Mouse (Mus musculus) cerebellum, adult 2 months (tissue): ENCODE measurements around the gene Lrrc4b. TPM values are rescaled to one million over a fixed set of nuclear protein-coding genes. Genes with fewer than 3 reads are reported as not detected.
A peak's percentile ranks its signal among the peaks of the same experiment; 100 is the strongest.

Experiments
- DNase-seq, 2 experiments: peaks; one replicate each; pipeline ENCODE4 v3.0.0; 2021
- H3K27ac ChIP-seq: fragments of 200-500 bp; 2 replicates; pipeline ENCODE4 v1.5.1; 2012; ENCODE audit warnings: low read length, control low read depth, inconsistent platforms; ENCODE audit not compliant: insufficient read depth
- H3K27me3 ChIP-seq: fragments of 200-500 bp; 2 replicates; pipeline ENCODE4 v1.6.1; 2012; ENCODE audit warnings: inconsistent platforms, mild to moderate bottlenecking, low read length, moderate library complexity; ENCODE audit not compliant: control insufficient read depth, insufficient read depth
- H3K4me1 ChIP-seq: fragments of 200-500 bp; 2 replicates; pipeline ENCODE4 v1.6.1; 2011; ENCODE audit warnings: low read length; ENCODE audit not compliant: control insufficient read depth, insufficient read depth
- H3K4me3 ChIP-seq: fragments of 200-500 bp; replicated peaks from 2 replicates; pipeline ENCODE3; 2011; ENCODE audit warnings: mild to moderate bottlenecking, low read depth, low read length, control low read depth; ENCODE audit not compliant: insufficient read depth
- CTCF ChIP-seq: fragments of 200-500 bp; IDR thresholded peaks from 2 replicates; pipeline ENCODE4 v1.5.1; 2011; ENCODE audit warnings: low read depth, mild to moderate bottlenecking, control low read depth, low read length, moderate library complexity, borderline replicate concordance; ENCODE audit not compliant: insufficient read depth
- POLR2A ChIP-seq: fragments of 200-500 bp; IDR thresholded peaks from 2 replicates; pipeline ENCODE4 v1.6.1; 2011; ENCODE audit warnings: low read length, control low read depth, borderline replicate concordance; ENCODE audit not compliant: insufficient read depth
- WGBS: fragments of 180-500 bp; shearing (Covaris S2); methylation state at CpG from one replicate; pipeline ENCODE4 v1.1.7; 2018; 5-methylcytosine and 5-hydroxymethylcytosine counted together
- polyA plus RNA-seq: library from polyadenylated mRNA; depleted of rRNA; stranded (reverse); fragments of >200 nt; gene quantifications from 2 replicates; pipeline ENCODE4 v1.2.3, GENCODE M21; 2012

The Lrrc4b gene
- polyA plus RNA-seq, 1 experiment: 214 TPM

GRCm38 (mm10) chr7:44393284-44393683 lies 35.5 kb upstream of the Lrrc4b start:
- TF ChIP-seq CTCF: no peak
- no peak for TF ChIP-seq POLR2A
- 28% methylated on average over 17 of the region's 17 CpGs for WGBS

GRCm38 (mm10) chr7:44398570-44398969 lies 30.2 kb upstream of the Lrrc4b start:
- no peaks in the 10 kb centered on the region for H3K27me3 ChIP-seq
- peaks cover 10% of the 10 kb centered on the region for H3K4me1 ChIP-seq
- peak; percentile 75 to 79 for DNase-seq
- 22% methylated on average over 3 of the region's 3 CpGs for WGBS
- H3K27ac ChIP-seq: no peak overlapping the region
- H3K4me3 ChIP-seq: no peak overlapping the region
- TF ChIP-seq CTCF: peak; percentile 75
- TF ChIP-seq POLR2A: no peak

More at GRCm38 (mm10) chr7:44393284-44393683, 35.5 kb upstream of the Lrrc4b start:
- Histone ChIP-seq H3K4me3 (no peak overlapping the region), H3K27me3 (no peaks in the 10 kb centered on the region), H3K4me1 (peaks cover 40% of the 10 kb centered on the region), H3K27ac (no peak overlapping the region)
- peak in 1 of 2 experiments; percentile 44 for DNase-seq

GRCm38 (mm10) chr7:44401673-44402072 lies 27.1 kb upstream of the Lrrc4b start:
- 86% methylated on average over 6 of the region's 6 CpGs for WGBS
- no peaks in the 10 kb centered on the region for H3K4me1 ChIP-seq
- no peak overlapping the region for H3K4me3 ChIP-seq
- TF ChIP-seq CTCF: no peak
- no peak for TF ChIP-seq POLR2A
- no peaks in the 10 kb centered on the region for H3K27me3 ChIP-seq
- no peak overlapping the region for H3K27ac ChIP-seq
- no peak for DNase-seq

GRCm38 (mm10) chr7:44405346-44406014 lies 23.3 kb upstream of the Lrrc4b start:
- Histone ChIP-seq H3K27ac (no peak overlapping the region; the same call in 1 of the 2 replicates), H3K4me3 (peak overlapping the region; percentile 56), H3K4me1 (no peaks in the 10 kb centered on the region), H3K27me3 (no peaks in the 10 kb centered on the region)
- under 1% methylated on average over 27 of the region's 27 CpGs for WGBS
- TF ChIP-seq CTCF (no peak), POLR2A (peak; percentile 56; the same call in 1 of the 2 replicates)
- peak; percentile 92 to 99 for DNase-seq

GRCm38 (mm10) chr7:44406015-44406355 lies 22.8 kb upstream of the Lrrc4b start:
- TF ChIP-seq POLR2A (no peak), CTCF (no peak)
- Histone ChIP-seq H3K4me3 (no peak overlapping the region), H3K27me3 (no peaks in the 10 kb centered on the region), H3K27ac (no peak overlapping the region), H3K4me1 (no peaks in the 10 kb centered on the region)
- DNase-seq: no peak
- WGBS: 1% methylated on average over 5 of the region's 5 CpGs

- Histone ChIP-seq H3K27ac (no peak overlapping the region), H3K27me3 (no peaks in the 10 kb centered on the region), H3K4me3 (no peak overlapping the region), H3K4me1 (no peaks in the 10 kb centered on the region)
- DNase-seq: no peak
- 84% methylated on average over 4 of the region's 4 CpGs for WGBS
- no peak for TF ChIP-seq POLR2A
- no peak for TF ChIP-seq CTCF
These were observed 17.7 kb upstream of the Lrrc4b start for GRCm38 (mm10) chr7:44411144-44411543.

GRCm38 (mm10) chr7:44413307-44413706 lies 15.5 kb upstream of the Lrrc4b start:
- no peak for DNase-seq
- no peaks in the 10 kb centered on the region for H3K4me1 ChIP-seq
- 83% methylated on average over 6 of the region's 6 CpGs for WGBS

GRCm38 (mm10) chr7:44427666-44428065 lies 1.2 kb upstream of the Lrrc4b start:
- 32% methylated on average over 8 of the region's 8 CpGs for WGBS
- peak; percentile 34 to 40 for DNase-seq

More at GRCm38 (mm10) chr7:44413307-44413706, 15.5 kb upstream of the Lrrc4b start:
- H3K4me3 ChIP-seq: no peak overlapping the region
- no peak for TF ChIP-seq CTCF
- no peak for TF ChIP-seq POLR2A
- no peak overlapping the region for H3K27ac ChIP-seq
- H3K27me3 ChIP-seq: no peaks in the 10 kb centered on the region

More at GRCm38 (mm10) chr7:44427666-44428065, 1.2 kb upstream of the Lrrc4b start:
- H3K4me1 ChIP-seq: peaks cover 17% of the 10 kb centered on the region
- H3K4me3 ChIP-seq: peak overlapping the region; percentile 77
- H3K27me3 ChIP-seq: no peaks in the 10 kb centered on the region
- no peak for TF ChIP-seq CTCF
- TF ChIP-seq POLR2A: no peak
- peak overlapping the region; percentile 76; the same call in 1 of the 2 replicates for H3K27ac ChIP-seq
